ENCODE assay signal across 8 mouse cellular contexts in genomic region chr2:154539720-154540119, GRCm38 (mm10). TPM values are rescaled to one million over a fixed set of nuclear protein-coding genes. Genes with fewer than 3 reads are reported as not detected.
DNase-seq lines count a peak whose midpoint lies in the region; ATAC-seq and TF ChIP-seq lines count a peak whose summit lies in the region.

No protein-coding gene starts in this region.

- TF ChIP-seq CTCF in midbrain, postnatal 0 days (IDR thresholded peaks at IDR 0.05): peak; percentile 85

- H3K9me3 ChIP-seq in midbrain, postnatal 0 days (ENCODE audit: low read length): no peaks in the 10 kb centered on the region

- DNase-seq in cerebellum, adult 9-10 months: peak; percentile 56
- DNase-seq in layer of hippocampus, adult 11-12 months (ENCODE audit: low spot score): peak; percentile 72
- DNase-seq in layer of hippocampus, adult 9-10 months (ENCODE audit: low spot score): no peak
- DNase-seq in B cell, adult 2 months: peak; percentile 29 to 34
- peak; percentile 64 to 79 for DNase-seq in cerebellum, postnatal 25 days
- DNase-seq in midbrain, postnatal 0 days (ENCODE audit: low spot score): peak; percentile 77
- no peak for DNase-seq in T-cell, adult 2 months (ENCODE audit: low spot score)

- no peak overlapping the region for H3K4me3 ChIP-seq in midbrain, postnatal 0 days (ENCODE audit: low read depth, low read length)

- H3K9ac ChIP-seq in midbrain, postnatal 0 days (replicated peaks; ENCODE audit: low read length, poor library complexity, severe bottlenecking): no peak overlapping the region

- no peaks in the 10 kb centered on the region for H3K27me3 ChIP-seq in midbrain, postnatal 0 days (ENCODE audit: insufficient read depth, low read length)

- H3K36me3 ChIP-seq in midbrain, postnatal 0 days (ENCODE audit: insufficient read depth, low read length): peaks cover 16% of the 10 kb centered on the region

- H3K27ac ChIP-seq in midbrain, postnatal 0 days (ENCODE audit: low read depth, low read length): no peak overlapping the region

- no peak overlapping the region for H3K4me2 ChIP-seq in midbrain, postnatal 0 days (ENCODE audit: low read depth, low read length, poor library complexity, severe bottlenecking)

- ATAC-seq in cerebellum, adult (ENCODE audit: insufficient number of reproducible peaks, low FRiP score, low TSS enrichment): no peak
- ATAC-seq in midbrain, postnatal 0 days (ENCODE audit: low FRiP score): no peak

- H3K4me1 ChIP-seq in midbrain, postnatal 0 days (ENCODE audit: insufficient read depth, low read length): no peaks in the 10 kb centered on the region

- 61% methylated on average over 3 of the region's 3 CpGs for WGBS in midbrain, postnatal 0 days

RNA-seq across cellular contexts. Expression of gene 1700003F12Rik, which starts 7.2 kb away (rescaled TPM):
- total RNA-seq in midbrain, postnatal 0 days (2014; rRNA removed): 1.6 and 2.5 TPM in 2 replicates
- polyA plus RNA-seq in midbrain, postnatal 0 days (2015; fragmentation: Nextera tagmentation; extraction: Ambion mirVana): 4.0 and 5.3 TPM in 2 replicates

RNA-seq across cellular contexts. Expression of gene Actl10, which starts 11.9 kb away (rescaled TPM):
- not detected in 2 replicates for total RNA-seq in midbrain, postnatal 0 days (2014; rRNA removed)
- 0.11 and 0.16 TPM in 2 replicates for polyA plus RNA-seq in midbrain, postnatal 0 days (2015; fragmentation: Nextera tagmentation; extraction: Ambion mirVana)

RNA-seq across cellular contexts. Expression of gene Necab3, which starts 19.0 kb away (rescaled TPM):
- total RNA-seq in midbrain, postnatal 0 days (2014; rRNA removed): 23.3 and 27.7 TPM in 2 replicates
- polyA plus RNA-seq in midbrain, postnatal 0 days (2015; fragmentation: Nextera tagmentation; extraction: Ambion mirVana): 18.1 and 18.9 TPM in 2 replicates

RNA-seq across cellular contexts. Expression of gene E2f1, which starts 30.0 kb away (rescaled TPM):
- 2.0 and 2.3 TPM in 2 replicates for total RNA-seq in midbrain, postnatal 0 days (2014; rRNA removed)
- polyA plus RNA-seq in midbrain, postnatal 0 days (2015; fragmentation: Nextera tagmentation; extraction: Ambion mirVana): 2.1 and 2.3 TPM in 2 replicates

Comparison
In these comparisons a context has a peak if more than half of its experiments do, and no peak if none do; other contexts are left out.
1. DNase-seq: peak in cerebellum, adult 9-10 months (single experiment), layer of hippocampus, adult 11-12 months (single experiment), B cell, adult 2 months (2 of 2), cerebellum, postnatal 25 days (2 of 2) and midbrain, postnatal 0 days (single experiment); none in layer of hippocampus, adult 9-10 months (single experiment) and T-cell, adult 2 months (single experiment).